14 mouse cellular contexts compared by ENCODE assay signal in the genomic region with DNA sequence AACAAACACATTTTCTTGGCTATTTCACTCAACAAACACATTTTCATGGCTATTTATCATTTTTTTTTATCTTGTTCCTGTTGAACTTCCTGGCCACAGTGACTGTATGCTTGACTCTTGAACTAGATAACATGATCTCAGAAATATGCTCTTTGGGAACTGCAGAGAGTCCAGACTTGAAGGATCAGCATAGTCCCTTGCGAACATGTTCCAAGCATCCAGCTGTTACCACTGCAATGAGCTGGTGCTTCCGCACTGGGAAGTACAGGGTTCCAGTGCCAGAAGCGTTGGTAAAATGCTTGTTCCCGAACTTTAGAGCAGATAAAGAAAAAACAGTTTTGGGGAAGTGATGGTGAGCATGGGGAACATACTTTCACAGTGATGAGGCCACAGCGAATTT.
DNase-seq lines count a peak whose midpoint lies in the region; ATAC-seq and TF ChIP-seq lines count a peak whose summit lies in the region.
"Had no signal": no experiment of that assay in that cellular context is flagged by ENCODE, and none has a peak within 500 bp of the region (broad histone marks: within the 10 kb centered on the region; RNA-seq: fewer than 3 reads in every experiment).

No protein-coding gene starts in this region.

- no peak overlapping the region for H3K4me2 ChIP-seq in kidney, postnatal 0 days (ENCODE audit: low read length)
- H3K4me2 ChIP-seq in midbrain, embryonic 16.5 days (ENCODE audit: low read length) = no peak overlapping the region
- H3K4me2 ChIP-seq: forebrain, embryonic 15.5 days; liver, embryonic 12.5 days had no signal

- no peak overlapping the region for H3K9ac ChIP-seq in kidney, postnatal 0 days (ENCODE audit: low read depth, low read length)
- no peak overlapping the region for H3K9ac ChIP-seq in midbrain, embryonic 16.5 days (ENCODE audit: low read depth, low read length)
- H3K9ac ChIP-seq: forebrain, embryonic 15.5 days; liver, embryonic 12.5 days had no signal

- 58% methylated on average over 5 of the region's 5 CpGs for WGBS in spleen, adult 2 months
- 81% methylated on average over 5 of the region's 5 CpGs for WGBS in kidney, postnatal 0 days
- WGBS in midbrain, embryonic 16.5 days = 93% methylated on average over 5 of the region's 5 CpGs

- H3K4me3 ChIP-seq in spleen, adult 2 months (ENCODE audit: extremely low read depth, insufficient read depth, insufficient read length) = no peak overlapping the region
- H3K4me3 ChIP-seq in kidney, postnatal 0 days (replicated peaks; ENCODE audit: low read depth, low read length) = no peak overlapping the region
- H3K4me3 ChIP-seq in midbrain, embryonic 16.5 days (ENCODE audit: low read depth, low read length) = no peak overlapping the region
- H3K4me3 ChIP-seq: forebrain, embryonic 15.5 days; liver, embryonic 12.5 days; myocyte had no signal

- H3K36me3 ChIP-seq in spleen, adult 2 months (ENCODE audit: control insufficient read depth, insufficient read depth, low read length) = no peaks in the 10 kb centered on the region
- no peaks in the 10 kb centered on the region for H3K36me3 ChIP-seq in kidney, postnatal 0 days (ENCODE audit: insufficient read depth, low read length)
- no peaks in the 10 kb centered on the region for H3K36me3 ChIP-seq in midbrain, embryonic 16.5 days (ENCODE audit: control insufficient read depth, insufficient read depth, low read length)
- H3K36me3 ChIP-seq: forebrain, embryonic 15.5 days; liver, embryonic 12.5 days had no signal

- peak overlapping the region; percentile 65; the same call in 1 of the 2 replicates for H3K27ac ChIP-seq in spleen, adult 2 months (ENCODE audit: insufficient read depth, low read length)
- H3K27ac ChIP-seq in kidney, postnatal 0 days = no peak overlapping the region
- H3K27ac ChIP-seq in midbrain, embryonic 16.5 days (ENCODE audit: low read length) = no peak overlapping the region
- H3K27ac ChIP-seq: forebrain, embryonic 15.5 days; liver, embryonic 12.5 days had no signal

- DNase-seq in gastrocnemius, postnatal 25 days = peak; percentile 7
- no peak for DNase-seq in gastrocnemius, postnatal 4 days (ENCODE audit: low spot score in 2 of 2)
- no peak for DNase-seq in spleen, adult 2 months (ENCODE audit: low read depth in 1 of 2, low spot score in 2 of 2)
- no peak for DNase-seq in spleen, postnatal 36 days (ENCODE audit: low spot score in 2 of 2)
- DNase-seq in kidney, postnatal 0 days (ENCODE audit: low spot score) = peak; percentile 31
- no peak for DNase-seq in layer of hippocampus, adult 9-11 months
- no peak for DNase-seq in layer of hippocampus, adult 9-10 months (ENCODE audit: low spot score)
- DNase-seq: adrenal gland, postnatal 25 days; cerebellum, adult 11 months had no signal

- no peaks in the 10 kb centered on the region for H3K27me3 ChIP-seq in spleen, adult 2 months (ENCODE audit: control insufficient read depth, insufficient read depth, low read length)
- no peaks in the 10 kb centered on the region for H3K27me3 ChIP-seq in kidney, postnatal 0 days (ENCODE audit: insufficient read depth, low read length)
- H3K27me3 ChIP-seq in midbrain, embryonic 16.5 days (ENCODE audit: control insufficient read depth, insufficient read depth, low read depth, low read length) = no peaks in the 10 kb centered on the region
- H3K27me3 ChIP-seq: forebrain, embryonic 15.5 days; liver, embryonic 12.5 days had no signal

- TF ChIP-seq CTCF in spleen, adult 2 months (IDR thresholded peaks at IDR 0.05; ENCODE audit: extremely low read depth, insufficient read depth, insufficient read length, insufficient replicate concordance) = no peak
- no peak for TF ChIP-seq CTCF in kidney, postnatal 0 days (IDR thresholded peaks at IDR 0.05; ENCODE audit: low read depth)

- H3K4me1 ChIP-seq in spleen, adult 2 months (ENCODE audit: control insufficient read depth, insufficient read depth, insufficient read length) = peaks cover 2% of the 10 kb centered on the region
- no peaks in the 10 kb centered on the region for H3K4me1 ChIP-seq in kidney, postnatal 0 days (replicated peaks; ENCODE audit: insufficient read depth, low read length)
- H3K4me1 ChIP-seq in midbrain, embryonic 16.5 days (ENCODE audit: control insufficient read depth, insufficient read depth, low read length) = no peaks in the 10 kb centered on the region
- H3K4me1 ChIP-seq: forebrain, embryonic 15.5 days; liver, embryonic 12.5 days had no signal

- no peaks in the 10 kb centered on the region for H3K9me3 ChIP-seq in kidney, postnatal 0 days (replicated peaks; ENCODE audit: low read length)
- no peaks in the 10 kb centered on the region for H3K9me3 ChIP-seq in midbrain, embryonic 16.5 days (replicated peaks; ENCODE audit: control insufficient read depth, low read length, poor library complexity, severe bottlenecking)
- H3K9me3 ChIP-seq: forebrain, embryonic 15.5 days; liver, embryonic 12.5 days had no signal

- ATAC-seq in kidney, postnatal 0 days (replicated peaks; ENCODE audit: low FRiP score, low read depth) = no peak
- no peak for ATAC-seq in midbrain, embryonic 16.5 days
- ATAC-seq: forebrain, embryonic 15.5 days; hindbrain, embryonic 16.5 days; liver, embryonic 12.5 days had no signal

- no peak for TF ChIP-seq POLR2A in spleen, adult 2 months (IDR thresholded peaks at IDR 0.05; ENCODE audit: low read depth, low read length)

Comparison
In these comparisons a context has a peak if more than half of its experiments do, and no peak if none do; other contexts are left out.
1. DNase-seq: peak in gastrocnemius, postnatal 25 days (single experiment) and kidney, postnatal 0 days (single experiment); none in gastrocnemius, postnatal 4 days (0 of 2), spleen, adult 2 months (0 of 2), spleen, postnatal 36 days (0 of 2), layer of hippocampus, adult 9-11 months (single experiment) and layer of hippocampus, adult 9-10 months (single experiment).